Mouse (Mus musculus): ENCODE data around the gene Mrps9.

- TF ChIP-seq CTCF (IDR thresholded peaks at IDR 0.05; ENCODE audit: low read depth), result no peak
- TF ChIP-seq EP300 (IDR thresholded peaks at IDR 0.05; ENCODE audit: low read depth), result no peak
These were observed 82.6 kb downstream of the Mrps9 start for GRCm38 (mm10) chr1:42933613-42934012.
